Mouse (Mus musculus) limb, embryonic 10.5 days (tissue): ENCODE data around the gene Olfr955. TPM values are rescaled to one million over a fixed set of nuclear protein-coding genes. Genes with fewer than 3 reads are reported as not detected.

ENCODE experiments used
- DNase-seq: peaks from one replicate; pipeline ENCODE4 v3.0.0-alpha.2; 2017; ENCODE audit warnings: low spot score
- H3K27ac ChIP-seq: fragments of 300-500 bp; sonication (generic); 2 replicates; pipeline ENCODE4 v1.5.1; 2016; ENCODE audit warnings: mild to moderate bottlenecking
- H3K27me3 ChIP-seq: fragments of 300-500 bp; sonication (generic); 2 replicates; pipeline ENCODE4 v1.6.1; 2016; ENCODE audit warnings: low read depth, mild to moderate bottlenecking; ENCODE audit not compliant: poor library complexity, severe bottlenecking
- H3K36me3 ChIP-seq: fragments of 300-500 bp; sonication (generic); 2 replicates; pipeline ENCODE4 v1.6.1; 2016; ENCODE audit warnings: mild to moderate bottlenecking, moderate library complexity
- H3K4me1 ChIP-seq: fragments of 300-500 bp; sonication (generic); 2 replicates; pipeline ENCODE4 v1.6.1; 2016
- H3K4me3 ChIP-seq: fragments of 300-500 bp; sonication (generic); 2 replicates; pipeline ENCODE4 v1.5.1; 2016; ENCODE audit warnings: mild to moderate bottlenecking, moderate library complexity
- H3K9me3 ChIP-seq: fragments of 300-500 bp; sonication (generic); replicated peaks from 2 replicates; pipeline ENCODE4 v1.6.1; 2016; ENCODE audit warnings: mild to moderate bottlenecking
- WGBS: fragments of 180-500 bp; shearing (Covaris S2); methylation state at CpG from one replicate; pipeline ENCODE4 v1.1.7; 2016; 5-methylcytosine and 5-hydroxymethylcytosine counted together
- polyA plus RNA-seq: library from polyadenylated mRNA; unstranded; fragments of >200 nt; fragmentation: Nextera tagmentation; extraction: Ambion mirVana; gene quantifications from 2 replicates; pipeline ENCODE4 v1.2.1, GENCODE M21; 2016

Gene Olfr955
- polyA plus RNA-seq: not detected in 2 replicates

DNA sequence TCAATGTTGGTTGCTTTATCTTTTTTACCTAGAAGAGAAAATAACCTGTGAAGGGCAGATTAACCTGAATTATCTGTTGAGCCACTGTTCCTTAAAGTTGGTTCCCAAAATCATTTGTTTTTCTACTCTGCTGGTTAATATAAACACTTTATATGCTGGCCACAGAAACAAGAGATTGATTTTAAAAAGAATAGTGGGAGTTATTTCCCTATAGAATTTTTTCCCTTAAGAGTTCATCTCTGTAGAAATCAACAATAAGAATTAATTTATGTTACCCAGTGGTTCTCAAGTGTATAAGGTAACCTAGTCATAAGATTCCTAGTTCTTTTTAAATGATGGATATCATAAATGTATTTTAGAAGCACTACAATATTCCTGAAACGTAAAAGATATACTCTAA is at the start of gene Olfr955:
Gene Olfr955, minus strand, starts transcription at position 101 of the 400 bp plus-strand sequence.
- no peak for DNase-seq
- no peaks in the 10 kb centered on the region for H3K36me3 ChIP-seq
- 63% methylated on average over 1 of the region's 1 CpGs for WGBS
- H3K4me3 ChIP-seq: no peak within 1 kb of the TSS
- no peaks in the 10 kb centered on the region for H3K27me3 ChIP-seq
- no peaks in the 10 kb centered on the region for H3K4me1 ChIP-seq
- no peaks in the 10 kb centered on the region for H3K9me3 ChIP-seq
- no peak within 1 kb of the TSS for H3K27ac ChIP-seq

GRCm38 (mm10) chr9:39518595-39518994 is 46.9 kb upstream of the Olfr955 start:
- H3K27ac ChIP-seq: no peak overlapping the region
- DNase-seq: no peak
- no peaks in the 10 kb centered on the region for H3K27me3 ChIP-seq

GRCm38 (mm10) chr9:39515531-39515930 is 43.8 kb upstream of the Olfr955 start, which contains the start of gene Olfr957:
Gene Olfr957, minus strand, starts transcription at chr9:39515809.
- 79% methylated on average over 3 of the region's 3 CpGs for WGBS
- no peak within 1 kb of the TSS for H3K27ac ChIP-seq
- DNase-seq: no peak
- no peak within 1 kb of the TSS for H3K4me3 ChIP-seq
- no peaks in the 10 kb centered on the region for H3K4me1 ChIP-seq
- no peaks in the 10 kb centered on the region for H3K36me3 ChIP-seq
- H3K27me3 ChIP-seq: no peaks in the 10 kb centered on the region
- no peaks in the 10 kb centered on the region for H3K9me3 ChIP-seq

More at GRCm38 (mm10) chr9:39518595-39518994, 46.9 kb upstream of the Olfr955 start:
- Histone ChIP-seq H3K36me3 (no peaks in the 10 kb centered on the region), H3K4me3 (no peak overlapping the region), H3K4me1 (no peaks in the 10 kb centered on the region), H3K9me3 (no peaks in the 10 kb centered on the region)

DNA sequence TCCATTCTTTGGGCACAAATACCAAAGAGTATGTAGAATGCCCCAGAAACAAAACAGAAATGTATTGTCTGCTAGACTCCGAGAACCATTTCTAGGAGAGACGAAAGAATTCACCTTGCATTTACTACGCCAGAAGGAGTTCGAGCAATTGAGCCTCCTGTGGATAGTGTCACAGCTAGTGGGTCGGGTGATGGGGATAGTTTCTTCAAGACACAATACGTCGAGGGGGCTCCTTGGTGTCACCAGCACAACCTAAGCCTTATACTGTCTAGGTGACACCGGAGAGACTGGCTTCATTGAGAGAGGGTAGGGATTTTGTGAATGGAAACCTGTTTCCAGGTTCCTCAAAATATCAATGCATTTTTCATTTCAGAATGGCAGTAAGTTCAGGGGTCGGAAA is 37.7 kb upstream of the Olfr955 start:
- WGBS: 83% methylated on average over 9 of the region's 9 CpGs

GRCm38 (mm10) chr9:39508998-39509397 is 37.3 kb upstream of the Olfr955 start:
- H3K36me3 ChIP-seq: no peaks in the 10 kb centered on the region
- H3K4me1 ChIP-seq: no peaks in the 10 kb centered on the region
- no peak overlapping the region for H3K27ac ChIP-seq
- H3K9me3 ChIP-seq: no peaks in the 10 kb centered on the region
- no peak overlapping the region for H3K4me3 ChIP-seq
- peak; percentile 47 for DNase-seq
- no peaks in the 10 kb centered on the region for H3K27me3 ChIP-seq
- 11% methylated on average over 6 of the region's 6 CpGs for WGBS

More for the DNA sequence above, 37.7 kb upstream of the Olfr955 start:
- H3K4me3 ChIP-seq: no peak overlapping the region
- no peaks in the 10 kb centered on the region for H3K9me3 ChIP-seq
- no peak for DNase-seq
- no peak overlapping the region for H3K27ac ChIP-seq
- H3K27me3 ChIP-seq: no peaks in the 10 kb centered on the region
- H3K4me1 ChIP-seq: no peaks in the 10 kb centered on the region
- H3K36me3 ChIP-seq: no peaks in the 10 kb centered on the region

- WGBS: 91% methylated on average over 2 of the region's 2 CpGs
Measured at GRCm38 (mm10) chr9:39493895-39494294, 22.2 kb upstream of the Olfr955 start, which contains the start of gene Olfr44. Gene Olfr44, minus strand, starts transcription at chr9:39493995.

DNA sequence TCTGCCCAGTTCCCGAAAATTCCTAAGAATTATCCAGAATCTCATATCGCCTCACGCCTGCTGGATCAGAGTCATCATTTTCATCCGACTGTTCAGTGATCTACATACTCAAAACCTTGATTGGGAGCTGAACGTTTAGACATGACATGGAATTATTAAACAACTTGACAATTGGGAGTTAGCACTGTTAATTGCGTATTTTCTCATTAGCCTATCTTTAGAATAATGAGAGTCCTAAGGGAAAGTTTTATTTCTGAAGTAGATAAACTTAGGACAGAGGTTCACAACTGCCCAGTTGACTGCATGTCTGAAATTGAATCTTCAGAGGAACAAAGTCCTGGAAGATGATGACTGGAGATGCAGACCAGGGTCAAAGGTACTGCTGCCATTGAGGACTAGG is 15.3 kb downstream of the Olfr955 start, which contains the start of gene Olfr954:
Gene Olfr954, plus strand, starts transcription at position 301 of the 400 bp plus-strand sequence.
- H3K4me1 ChIP-seq: no peaks in the 10 kb centered on the region
- no peak within 1 kb of the TSS for H3K4me3 ChIP-seq
- WGBS: 84% methylated on average over 6 of the region's 6 CpGs

More at GRCm38 (mm10) chr9:39493895-39494294, 22.2 kb upstream of the Olfr955 start, which contains the start of gene Olfr44:
- H3K27me3 ChIP-seq: no peaks in the 10 kb centered on the region
- no peak within 1 kb of the TSS for H3K27ac ChIP-seq
- DNase-seq: no peak
- H3K4me3 ChIP-seq: no peak within 1 kb of the TSS
- no peaks in the 10 kb centered on the region for H3K9me3 ChIP-seq
- no peaks in the 10 kb centered on the region for H3K36me3 ChIP-seq
- H3K4me1 ChIP-seq: no peaks in the 10 kb centered on the region

DNA sequence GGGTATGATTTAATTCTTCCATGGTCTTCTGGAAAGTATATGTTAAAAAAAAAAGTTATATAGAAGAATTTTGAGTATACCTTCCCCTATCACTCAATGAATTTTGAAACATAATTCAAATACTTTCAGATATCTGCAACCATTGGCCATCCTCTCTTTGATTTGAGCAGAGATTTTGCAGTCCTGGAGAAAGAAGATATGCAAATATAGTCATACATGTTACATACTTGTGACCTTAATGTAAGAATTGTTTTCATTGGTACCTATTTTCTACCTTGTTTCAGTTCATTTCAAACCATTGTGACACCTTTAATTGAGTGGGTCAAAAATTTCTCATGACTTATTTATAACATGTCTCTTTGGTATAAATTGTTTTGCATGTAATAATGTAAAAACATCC is 44.7 kb downstream of the Olfr955 start, which contains the start of gene Olfr952:
Gene Olfr952, minus strand, starts transcription at position 101 of the 400 bp plus-strand sequence.
- Histone ChIP-seq H3K27ac (no peak within 1 kb of the TSS), H3K9me3 (no peaks in the 10 kb centered on the region), H3K4me3 (no peak within 1 kb of the TSS), H3K36me3 (no peaks in the 10 kb centered on the region), H3K27me3 (no peaks in the 10 kb centered on the region), H3K4me1 (no peaks in the 10 kb centered on the region)
- DNase-seq: no peak

More for the DNA sequence above, 15.3 kb downstream of the Olfr955 start, which contains the start of gene Olfr954:
- Histone ChIP-seq H3K27ac (no peak within 1 kb of the TSS), H3K27me3 (no peaks in the 10 kb centered on the region), H3K36me3 (no peaks in the 10 kb centered on the region), H3K9me3 (no peaks in the 10 kb centered on the region)
- no peak for DNase-seq

Other genes with a start within 250 kb of the Olfr955 start
- not detected in 2 replicates for gene Olfr1537, start 221.9 kb downstream of the Olfr955 start, polyA plus RNA-seq
- not detected in 2 replicates for gene Olfr945, start 195.1 kb downstream of the Olfr955 start, polyA plus RNA-seq
- gene Olfr948, start 145.9 kb downstream of the Olfr955 start, polyA plus RNA-seq: not detected in 2 replicates
- gene Olfr951, start 84.5 kb downstream of the Olfr955 start, polyA plus RNA-seq: not detected in 2 replicates
- not detected in 2 replicates for gene Olfr952, start 44.8 kb downstream of the Olfr955 start, polyA plus RNA-seq
- gene Olfr954, start 15.2 kb downstream of the Olfr955 start, polyA plus RNA-seq: not detected in 2 replicates
- gene Olfr44, start 22.1 kb upstream of the Olfr955 start, polyA plus RNA-seq: not detected in 2 replicates
- gene Olfr957, start 43.9 kb upstream of the Olfr955 start, polyA plus RNA-seq: not detected in 2 replicates
- not detected in 2 replicates for gene Olfr958, start 82.1 kb upstream of the Olfr955 start, polyA plus RNA-seq
- gene Olfr959, start 103.6 kb upstream of the Olfr955 start, polyA plus RNA-seq: not detected in 2 replicates
- 2.8 and 6.9 TPM in 2 replicates for gene AW551984, start 132.5 kb upstream of the Olfr955 start, polyA plus RNA-seq
- not detected in 2 replicates for gene Olfr148, start 138.7 kb upstream of the Olfr955 start, polyA plus RNA-seq
- gene Olfr960, start 149.4 kb upstream of the Olfr955 start, polyA plus RNA-seq: not detected in 2 replicates
- not detected in 2 replicates for gene Olfr961, start 173.1 kb upstream of the Olfr955 start, polyA plus RNA-seq
- gene Olfr963, start 195.3 kb upstream of the Olfr955 start, polyA plus RNA-seq: not detected in 2 replicates
- not detected in 2 replicates for gene Olfr149, start 235.2 kb upstream of the Olfr955 start, polyA plus RNA-seq
- gene Olfr965, start 239.4 kb upstream of the Olfr955 start, polyA plus RNA-seq: not detected in 2 replicates